Mouse (Mus musculus): ENCODE data around the gene Spata16. TPM values are rescaled to one million over a fixed set of nuclear protein-coding genes. Genes with fewer than 3 reads are reported as not detected.
A peak's percentile ranks its signal among the peaks of the same experiment; 100 is the strongest.

Spata16 gene
- total and polyA plus RNA-seq, 3 experiments: not detected

GRCm38 (mm10) chr3:26834178-26835050 is 197.0 kb downstream of the Spata16 start:
- dilution Hi-C loops (cut with MboI; ENCODE audit: extremely low pct_ligation_motif_present, extremely low pct_unique_long_range_greater_than_20kb, low sequenced_read_pairs) (no loop called here), in situ Hi-C loops (cut with MboI; ENCODE audit: low pct_ligation_motif_present, low pct_unique_long_range_greater_than_20kb, low sequenced_read_pairs) (no loop called here)
- H3K9me3 ChIP-seq (replicated peaks; ENCODE audit: low read length): no peaks in the 10 kb centered on the region

GRCm38 (mm10) chr3:26835051-26835755 is 197.8 kb downstream of the Spata16 start:
- H3K4me2 ChIP-seq (ENCODE audit: insufficient read depth, low read depth, poor library complexity, severe bottlenecking): no peak overlapping the region
- no peaks in the 10 kb centered on the region for H3K36me3 ChIP-seq (replicated peaks in 1 of 2; ENCODE audit: control insufficient read depth in 1 of 2, insufficient read depth in 1 of 2, low read length in 1 of 2)
- peaks cover 0 to 20% of the 10 kb centered on the region in 2 experiments; a peak in 2 of 4 replicates for H3K4me1 ChIP-seq (ENCODE audit: control insufficient read depth in 1 of 2, insufficient read depth in 2 of 2)
- no peak overlapping the region for H3K9ac ChIP-seq (ENCODE audit: insufficient read depth, low read depth)
- dilution Hi-C loops (cut with MboI; ENCODE audit: extremely low pct_ligation_motif_present, extremely low pct_unique_long_range_greater_than_20kb, low sequenced_read_pairs): no loop called here
- no peak overlapping the region for H3K4me3 ChIP-seq (replicated peaks in 1 of 3; ENCODE audit: low read depth in 2 of 3, low read length in 2 of 3, poor library complexity in 1 of 3)
- TF ChIP-seq SIN3A (IDR thresholded peaks at IDR 0.05; ENCODE audit: low read length) (no peak), ZKSCAN1 (IDR thresholded peaks at IDR 0.05; ENCODE audit: borderline replicate concordance, low read depth, low read length) (no peak), CHD1 (IDR thresholded peaks at IDR 0.05; ENCODE audit: low read depth, low read length) (no peak), HCFC1 (IDR thresholded peaks at IDR 0.05; ENCODE audit: low read depth, low read length) (no peak), IRF4 (IDR thresholded peaks at IDR 0.05; ENCODE audit: low read depth, low read length) (no peak), MYC (IDR thresholded peaks at IDR 0.05; ENCODE audit: low read depth, low read length) (no peak), NRF1 (IDR thresholded peaks at IDR 0.05; ENCODE audit: low read depth, low read length) (no peak), MAFK (IDR thresholded peaks at IDR 0.05; ENCODE audit: insufficient replicate concordance, low read length) (no peak), NELFE (IDR thresholded peaks at IDR 0.05; ENCODE audit: low read depth, low read length) (no peak), RAD21 (IDR thresholded peaks at IDR 0.05; ENCODE audit: low read depth, low read length) (no peak), GABPA (IDR thresholded peaks at IDR 0.05; ENCODE audit: insufficient replicate concordance, low read depth, low read length) (no peak), JUN (IDR thresholded peaks at IDR 0.05; ENCODE audit: insufficient read depth, low read depth, low read length) (no peak)
- DNase-seq (ENCODE audit: extremely low read depth): no peak
- in situ Hi-C loops (cut with MboI; ENCODE audit: low pct_ligation_motif_present, low pct_unique_long_range_greater_than_20kb, low sequenced_read_pairs): no loop called here
- H3K27me3 ChIP-seq (replicated peaks): no peaks in the 10 kb centered on the region
- no peak overlapping the region for H3K27ac ChIP-seq (ENCODE audit: insufficient read depth, low read depth)
- H3K79me2 ChIP-seq (replicated peaks; ENCODE audit: control insufficient read depth, extremely low read depth, insufficient read depth, poor library complexity, severe bottlenecking): no peaks in the 10 kb centered on the region
- H3K9me3 ChIP-seq (replicated peaks; ENCODE audit: low read length): no peaks in the 10 kb centered on the region

More at GRCm38 (mm10) chr3:26834178-26835050, 197.0 kb downstream of the Spata16 start:
- Histone ChIP-seq H3K27ac (ENCODE audit: insufficient read depth, low read depth) (no peak overlapping the region), H3K9ac (ENCODE audit: insufficient read depth, low read depth) (no peak overlapping the region), H3K4me2 (ENCODE audit: insufficient read depth, low read depth, poor library complexity, severe bottlenecking) (no peak overlapping the region), H3K4me3 (replicated peaks in 1 of 3; ENCODE audit: low read depth in 2 of 3, low read length in 2 of 3, poor library complexity in 1 of 3) (no peak overlapping the region), H3K27me3 (replicated peaks) (no peaks in the 10 kb centered on the region), H3K36me3 (replicated peaks in 1 of 2; ENCODE audit: control insufficient read depth in 1 of 2, insufficient read depth in 1 of 2, low read length in 1 of 2) (no peaks in the 10 kb centered on the region), H3K4me1 (ENCODE audit: control insufficient read depth in 1 of 2, insufficient read depth in 2 of 2) (peaks cover 0 to 20% of the 10 kb centered on the region in 2 experiments; a peak in 2 of 4 replicates), H3K79me2 (replicated peaks; ENCODE audit: control insufficient read depth, extremely low read depth, insufficient read depth, poor library complexity, severe bottlenecking) (no peaks in the 10 kb centered on the region)
- DNase-seq (ENCODE audit: extremely low read depth): peak; percentile 49
- TF ChIP-seq SMC3 (IDR thresholded peaks at IDR 0.05; ENCODE audit: low read depth, low read length) (peak; percentile 41), RAD21 (IDR thresholded peaks at IDR 0.05; ENCODE audit: low read depth, low read length) (peak; percentile 66), CTCF (conservative IDR thresholded peaks at IDR 0.05 in 1 of 2, IDR thresholded peaks at IDR 0.05 in 1 of 2; ENCODE audit: low read depth in 2 of 2, low read length in 2 of 2) (peak in 1 of 2 experiments; percentile 55; a peak in 2 of 4 replicates), MAFK (IDR thresholded peaks at IDR 0.05; ENCODE audit: insufficient replicate concordance, low read length) (no peak)

All from CH12.LX (cell line).